Mouse (Mus musculus): ENCODE data around the gene Dph1. TPM values are rescaled to one million over a fixed set of nuclear protein-coding genes. Genes with fewer than 3 reads are reported as not detected.

The Dph1 gene
- polyA plus RNA-seq, 1 experiment, result 33.8 TPM

- TF ChIP-seq CTCF (IDR thresholded peaks at IDR 0.05; ENCODE audit: borderline replicate concordance, control insufficient read depth, extremely low read depth, insufficient read depth, low read length, poor library complexity) (no peak), POLR2A (IDR thresholded peaks at IDR 0.05; ENCODE audit: control insufficient read depth, extremely low read depth, insufficient read depth, low read length, poor library complexity) (no peak)
- no peaks in the 10 kb centered on the region for H3K36me3 ChIP-seq (ENCODE audit: control insufficient read depth, insufficient read depth, low read length)
- 97% methylated on average over 4 of the region's 4 CpGs for WGBS
- no peak overlapping the region for H3K4me3 ChIP-seq (ENCODE audit: control insufficient read depth, insufficient read depth, low read length)
- peaks cover 8% of the 10 kb centered on the region; the same call in 1 of the 2 replicates for H3K4me1 ChIP-seq (replicated peaks; ENCODE audit: control insufficient read depth, insufficient read depth, low read length)
- H3K27me3 ChIP-seq (ENCODE audit: control insufficient read depth, insufficient read depth, low read length), result no peaks in the 10 kb centered on the region
- H3K27ac ChIP-seq (ENCODE audit: control insufficient read depth, insufficient read depth, low read length), result no peak overlapping the region
- no peak for DNase-seq
Observed at GRCm38 (mm10) chr11:75135358-75135757, 55.7 kb downstream of the Dph1 start.

- no peaks in the 10 kb centered on the region for H3K36me3 ChIP-seq (ENCODE audit: control insufficient read depth, insufficient read depth, low read length)
- no peak overlapping the region for H3K4me3 ChIP-seq (ENCODE audit: control insufficient read depth, insufficient read depth, low read length)
- TF ChIP-seq POLR2A (IDR thresholded peaks at IDR 0.05; ENCODE audit: control insufficient read depth, extremely low read depth, insufficient read depth, low read length, poor library complexity), result no peak
- no peak for TF ChIP-seq CTCF (IDR thresholded peaks at IDR 0.05; ENCODE audit: borderline replicate concordance, control insufficient read depth, extremely low read depth, insufficient read depth, low read length, poor library complexity)
- peaks cover 8% of the 10 kb centered on the region; the same call in 1 of the 2 replicates for H3K4me1 ChIP-seq (replicated peaks; ENCODE audit: control insufficient read depth, insufficient read depth, low read length)
- 87% methylated on average over 5 of the region's 5 CpGs for WGBS
- DNase-seq, result no peak
- H3K27ac ChIP-seq (ENCODE audit: control insufficient read depth, insufficient read depth, low read length), result no peak overlapping the region
- H3K27me3 ChIP-seq (ENCODE audit: control insufficient read depth, insufficient read depth, low read length), result no peaks in the 10 kb centered on the region
Observed at GRCm38 (mm10) chr11:75134485-75135068, 56.5 kb downstream of the Dph1 start.

- Histone ChIP-seq H3K4me3 (ENCODE audit: control insufficient read depth, insufficient read depth, low read length) (no peak overlapping the region), H3K36me3 (ENCODE audit: control insufficient read depth, insufficient read depth, low read length) (no peaks in the 10 kb centered on the region), H3K27ac (ENCODE audit: control insufficient read depth, insufficient read depth, low read length) (no peak overlapping the region), H3K27me3 (ENCODE audit: control insufficient read depth, insufficient read depth, low read length) (no peaks in the 10 kb centered on the region), H3K4me1 (replicated peaks; ENCODE audit: control insufficient read depth, insufficient read depth, low read length) (peaks cover 8% of the 10 kb centered on the region; the same call in 1 of the 2 replicates)
- WGBS, result 94% methylated on average over 2 of the region's 2 CpGs
- no peak for DNase-seq
- no peak for TF ChIP-seq CTCF (IDR thresholded peaks at IDR 0.05; ENCODE audit: borderline replicate concordance, control insufficient read depth, extremely low read depth, insufficient read depth, low read length, poor library complexity)
- no peak for TF ChIP-seq POLR2A (IDR thresholded peaks at IDR 0.05; ENCODE audit: control insufficient read depth, extremely low read depth, insufficient read depth, low read length, poor library complexity)
Observed at GRCm38 (mm10) chr11:75133951-75134350, 57.1 kb downstream of the Dph1 start.

- H3K27ac ChIP-seq (ENCODE audit: control insufficient read depth, insufficient read depth, low read length), result no peak overlapping the region
- no peak for DNase-seq
- WGBS, result 97% methylated on average over 5 of the region's 5 CpGs
- no peaks in the 10 kb centered on the region for H3K36me3 ChIP-seq (ENCODE audit: control insufficient read depth, insufficient read depth, low read length)
- peaks cover 8% of the 10 kb centered on the region; the same call in 1 of the 2 replicates for H3K4me1 ChIP-seq (replicated peaks; ENCODE audit: control insufficient read depth, insufficient read depth, low read length)
- TF ChIP-seq POLR2A (IDR thresholded peaks at IDR 0.05; ENCODE audit: control insufficient read depth, extremely low read depth, insufficient read depth, low read length, poor library complexity) (no peak), CTCF (IDR thresholded peaks at IDR 0.05; ENCODE audit: borderline replicate concordance, control insufficient read depth, extremely low read depth, insufficient read depth, low read length, poor library complexity) (no peak)
- no peaks in the 10 kb centered on the region for H3K27me3 ChIP-seq (ENCODE audit: control insufficient read depth, insufficient read depth, low read length)
- no peak overlapping the region for H3K4me3 ChIP-seq (ENCODE audit: control insufficient read depth, insufficient read depth, low read length)
Observed at GRCm38 (mm10) chr11:75133391-75133790, 57.6 kb downstream of the Dph1 start.

GRCm38 (mm10) chr11:75132278-75132677, 58.8 kb downstream of the Dph1 start:
- Histone ChIP-seq H3K4me1 (replicated peaks; ENCODE audit: control insufficient read depth, insufficient read depth, low read length) (peaks cover 8% of the 10 kb centered on the region; the same call in 1 of the 2 replicates), H3K27me3 (ENCODE audit: control insufficient read depth, insufficient read depth, low read length) (no peaks in the 10 kb centered on the region), H3K4me3 (ENCODE audit: control insufficient read depth, insufficient read depth, low read length) (no peak overlapping the region), H3K36me3 (ENCODE audit: control insufficient read depth, insufficient read depth, low read length) (no peaks in the 10 kb centered on the region), H3K27ac (ENCODE audit: control insufficient read depth, insufficient read depth, low read length) (no peak overlapping the region)
- DNase-seq, result no peak
- TF ChIP-seq CTCF (IDR thresholded peaks at IDR 0.05; ENCODE audit: borderline replicate concordance, control insufficient read depth, extremely low read depth, insufficient read depth, low read length, poor library complexity) (no peak), POLR2A (IDR thresholded peaks at IDR 0.05; ENCODE audit: control insufficient read depth, extremely low read depth, insufficient read depth, low read length, poor library complexity) (no peak)
- 92% methylated on average over 5 of the region's 5 CpGs for WGBS

- H3K4me3 ChIP-seq (ENCODE audit: control insufficient read depth, insufficient read depth, low read length), result no peak overlapping the region
- no peak for TF ChIP-seq CTCF (IDR thresholded peaks at IDR 0.05; ENCODE audit: borderline replicate concordance, control insufficient read depth, extremely low read depth, insufficient read depth, low read length, poor library complexity)
- TF ChIP-seq POLR2A (IDR thresholded peaks at IDR 0.05; ENCODE audit: control insufficient read depth, extremely low read depth, insufficient read depth, low read length, poor library complexity), result no peak
- DNase-seq, result no peak
- H3K36me3 ChIP-seq (ENCODE audit: control insufficient read depth, insufficient read depth, low read length), result no peaks in the 10 kb centered on the region
- no peak overlapping the region for H3K27ac ChIP-seq (ENCODE audit: control insufficient read depth, insufficient read depth, low read length)
- no peaks in the 10 kb centered on the region for H3K4me1 ChIP-seq (replicated peaks; ENCODE audit: control insufficient read depth, insufficient read depth, low read length)
- no peaks in the 10 kb centered on the region for H3K27me3 ChIP-seq (ENCODE audit: control insufficient read depth, insufficient read depth, low read length)
- WGBS, result 87% methylated on average over 4 of the region's 4 CpGs
Observed at GRCm38 (mm10) chr11:75131300-75131699, 59.7 kb downstream of the Dph1 start.

All from thymus, adult 2 months (tissue).